Mouse (Mus musculus) CD4-positive naive resting alpha-beta T cell, adult 57 days (primary cell): Measurements from ENCODE around the gene Rps25. TPM values are rescaled to one million over a fixed set of nuclear protein-coding genes. Genes with fewer than 3 reads are reported as not detected.

Source experiments
- total RNA-seq: library from RNA; stranded (reverse); gene quantifications from one replicate; pipeline ENCODE4 v1.2.4, GENCODE M21; 2023

Gene Rps25
- 2,873 TPM for total RNA-seq

DNA sequence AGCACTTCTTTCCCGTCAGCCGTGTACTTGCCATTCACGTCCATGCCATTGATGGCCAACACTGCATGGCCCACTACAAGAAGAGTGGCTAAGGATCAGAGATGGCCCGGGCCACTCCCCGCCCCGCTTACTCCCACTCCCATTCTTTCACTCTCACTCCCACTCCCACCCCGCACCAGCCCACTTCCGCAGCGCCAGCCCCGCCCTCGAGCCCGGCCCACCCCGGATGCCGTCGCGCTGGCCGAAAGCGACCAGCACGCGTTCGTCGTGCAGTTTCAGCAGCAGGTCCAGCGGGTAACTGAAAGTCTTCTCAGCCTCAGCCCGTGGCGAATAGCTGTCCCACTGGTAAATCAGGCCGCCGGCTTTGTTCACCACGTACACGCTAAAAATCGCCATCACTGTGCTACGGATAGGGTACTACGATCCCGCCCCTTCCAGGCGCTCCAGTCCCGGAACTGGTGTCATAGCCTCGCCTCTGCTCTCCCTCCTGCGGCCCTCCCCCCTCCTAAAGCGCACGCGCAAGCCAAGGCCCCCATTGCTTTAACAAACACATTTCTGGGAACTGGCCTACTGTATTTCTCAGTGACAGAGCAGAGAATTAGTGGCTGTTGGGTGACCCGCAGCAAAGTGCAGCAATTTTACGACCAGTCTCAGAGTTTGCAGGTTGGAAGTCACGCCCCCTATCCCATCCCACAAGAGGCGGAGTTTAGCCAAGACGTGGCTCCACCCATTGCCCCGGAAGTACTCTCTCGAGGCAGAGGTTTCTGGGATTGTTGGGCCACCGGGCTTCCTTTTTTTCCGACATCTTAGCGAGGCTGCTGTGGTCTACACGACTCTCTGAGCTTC, at the start of gene Rps25, which contains the start of gene Trappc4:
TSS of gene Rps25 (plus strand) at position 234 of the 846 bp plus-strand sequence.
TSS of gene Trappc4 (minus strand) at position 695 of the 846 bp plus-strand sequence.

DNA sequence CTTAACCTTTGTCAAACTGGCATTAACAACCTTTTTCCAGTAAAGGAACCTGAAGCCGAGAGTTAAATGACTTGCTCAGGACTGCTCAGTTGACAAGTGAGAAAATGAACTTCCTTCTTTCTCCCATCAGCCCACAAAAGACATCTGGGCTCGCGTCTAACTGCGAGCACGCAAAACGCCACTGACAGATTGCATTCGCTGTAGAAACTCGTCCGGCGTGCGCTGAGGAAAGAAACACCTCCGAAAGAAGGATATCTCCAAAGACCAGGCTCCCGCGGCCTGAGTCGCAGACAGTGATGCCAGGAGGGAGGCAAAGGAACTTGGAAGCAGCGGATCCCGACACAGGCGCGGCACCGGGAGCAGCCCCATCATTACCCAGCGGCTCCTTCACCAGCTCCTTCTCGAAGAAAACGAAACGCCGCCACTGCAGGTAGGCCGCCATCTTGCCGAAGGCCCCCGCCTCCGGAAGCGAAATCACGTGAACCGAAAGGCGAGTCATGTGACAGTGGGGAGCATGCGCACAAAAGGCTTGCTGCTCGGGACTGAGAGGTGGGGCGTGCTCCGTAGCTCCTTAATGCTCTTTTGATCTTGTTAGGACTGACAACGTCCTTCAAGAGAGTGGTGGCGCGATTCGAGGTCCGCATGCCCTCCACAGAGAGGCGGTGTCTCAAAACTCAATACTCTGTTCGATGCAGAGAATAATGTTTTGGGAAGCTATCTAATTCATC, 45.6 kb upstream of the Rps25 start, which contains the start of gene Vps11:
TSS of gene Vps11 (minus strand) at position 481 of the 728 bp plus-strand sequence.

DNA sequence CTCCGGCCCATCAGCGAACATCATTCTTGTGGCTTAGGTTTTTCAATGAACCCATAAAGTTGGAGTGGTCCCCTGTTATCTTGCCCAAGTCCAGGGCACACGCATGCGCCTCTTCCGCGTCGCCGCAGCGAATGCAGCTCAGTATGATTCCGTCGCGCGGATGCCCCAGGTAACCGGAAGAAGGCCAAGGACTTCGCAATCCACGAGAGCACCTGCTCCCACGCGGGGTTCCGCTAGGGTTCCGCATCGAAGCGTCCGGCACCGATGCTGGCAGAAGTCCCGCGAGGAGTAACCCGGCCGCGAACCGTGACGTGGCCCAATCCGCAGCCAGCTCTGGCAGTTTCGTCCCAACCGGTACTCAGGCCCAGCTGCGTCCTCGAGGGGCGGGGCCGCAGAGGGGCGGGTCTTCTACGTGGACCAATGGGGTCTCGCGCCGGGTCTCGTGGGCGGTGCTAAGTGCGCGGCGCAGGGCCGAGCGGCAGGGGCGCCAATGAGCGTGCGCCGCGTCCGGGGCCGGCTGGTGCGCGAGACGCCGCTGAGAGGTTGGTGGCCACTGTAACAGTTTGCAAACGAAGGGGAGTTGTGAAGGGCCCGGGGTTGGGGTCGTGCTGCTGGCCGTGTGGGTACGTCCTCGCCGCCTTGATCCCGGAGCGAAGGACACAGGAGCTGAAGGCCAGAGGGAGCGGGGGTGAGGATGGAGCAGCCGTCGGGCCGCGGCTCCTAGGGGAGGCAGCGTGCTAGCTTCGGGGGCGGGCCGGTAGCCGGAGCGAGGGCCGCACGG, 27.7 kb upstream of the Rps25 start, which contains the start of gene Hyou1:
TSS of gene Hyou1 (plus strand) at position 437 of the 781 bp plus-strand sequence.

DNA sequence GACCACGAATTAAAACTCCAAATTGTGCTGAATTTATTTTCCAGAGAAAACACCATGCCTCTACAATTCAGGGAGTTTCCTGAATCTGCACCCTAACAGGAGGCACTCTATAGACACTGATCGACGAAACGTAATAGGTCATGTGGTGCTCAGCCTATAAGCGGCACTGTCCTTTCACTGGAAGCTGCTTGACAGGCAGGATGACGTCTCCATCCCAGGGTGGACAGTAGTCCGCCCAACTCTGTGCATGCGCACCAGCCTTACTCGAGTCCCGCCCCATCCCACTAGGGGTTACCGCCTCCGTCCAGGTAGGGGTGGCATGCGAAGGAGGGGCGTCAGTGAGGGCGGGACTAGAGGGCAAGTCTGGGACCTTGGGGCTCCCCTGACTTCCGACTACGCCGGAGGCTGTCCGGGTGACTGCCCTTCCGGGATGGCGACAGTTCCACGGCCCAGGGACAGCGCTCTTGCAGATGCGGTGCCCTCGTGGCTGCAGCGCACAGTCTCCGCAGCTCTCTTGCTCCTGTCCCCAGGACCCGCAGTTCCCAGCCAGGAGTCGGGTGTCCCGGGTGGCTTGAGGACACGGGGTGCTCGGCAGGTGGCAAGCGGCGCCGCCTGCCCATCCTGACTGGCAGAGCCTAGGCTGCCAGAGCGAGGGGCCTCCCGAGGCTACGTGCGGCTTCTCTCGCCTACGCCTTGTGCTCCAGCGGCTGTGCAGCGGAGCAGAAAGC, 10.1 kb upstream of the Rps25 start, which contains the start of gene Slc37a4:
TSS of gene Slc37a4 (plus strand) at position 169 of the 728 bp plus-strand sequence.

DNA sequence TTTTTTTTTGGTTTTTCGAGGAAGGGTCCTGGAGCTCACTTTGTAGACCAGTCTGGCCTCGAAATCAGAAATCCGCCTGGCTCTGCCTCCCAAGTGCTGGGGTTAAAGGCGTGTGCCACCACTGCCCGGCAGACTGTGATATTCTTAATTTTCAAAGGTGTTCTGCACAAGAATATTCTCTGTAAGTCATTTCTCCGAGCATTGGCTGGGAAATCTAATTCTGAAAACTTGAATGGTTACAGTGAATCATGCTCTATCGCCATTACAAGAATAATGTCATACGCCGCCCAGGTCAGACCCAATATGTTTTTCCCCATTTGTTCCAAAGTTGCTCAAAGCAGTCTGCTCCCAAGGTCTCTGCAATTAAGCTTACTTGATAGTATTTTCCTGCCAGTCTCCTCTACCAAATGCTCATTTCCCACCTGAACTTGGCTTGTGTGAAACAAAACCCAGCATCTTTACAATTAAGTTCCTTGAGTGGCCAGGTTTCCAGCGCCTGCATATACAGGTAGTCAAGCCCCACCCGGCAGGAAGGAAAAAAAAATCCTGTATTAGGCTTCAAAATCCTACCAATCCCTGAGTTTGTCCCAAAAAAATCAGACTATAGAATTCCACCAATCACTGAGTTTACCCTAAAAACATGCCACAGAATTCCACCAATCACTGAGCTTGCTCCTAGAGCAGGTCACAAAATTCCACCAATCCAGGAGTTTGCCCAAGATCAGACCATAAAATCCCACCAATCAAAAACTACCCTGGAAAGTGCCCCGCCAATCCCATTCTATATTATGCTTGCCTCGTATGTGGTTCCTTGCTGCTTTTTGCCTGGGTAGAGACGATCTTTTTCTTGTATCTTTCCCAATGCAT, 11.8 kb downstream of the Rps25 start, which contains the start of gene Ccdc84:
TSS of gene Ccdc84 (minus strand) at position 51 of the 867 bp plus-strand sequence.

DNA sequence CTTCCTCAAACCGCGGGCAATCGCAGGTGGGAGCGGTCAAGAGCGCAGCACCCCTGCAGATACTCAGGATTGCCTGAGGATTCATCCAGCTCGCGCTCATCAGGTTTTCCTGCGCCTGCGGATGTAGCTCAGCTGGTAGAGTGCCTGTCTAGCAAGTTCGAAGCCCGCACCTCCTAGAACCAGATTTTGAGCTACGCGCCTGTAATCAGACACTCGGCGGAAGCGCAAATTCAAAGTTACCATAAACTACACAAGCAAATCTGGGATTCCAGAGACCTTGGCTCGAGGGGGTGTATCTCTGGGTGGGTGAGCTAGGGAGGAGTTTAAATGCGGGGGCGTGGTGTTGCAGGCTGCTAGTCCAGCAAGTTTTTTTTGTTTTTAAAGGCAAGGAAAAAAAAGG, 34.0 kb downstream of the Rps25 start, which contains the start of gene Foxr1:
TSS of gene Foxr1 (minus strand) at position 176 of the 400 bp plus-strand sequence.

DNA sequence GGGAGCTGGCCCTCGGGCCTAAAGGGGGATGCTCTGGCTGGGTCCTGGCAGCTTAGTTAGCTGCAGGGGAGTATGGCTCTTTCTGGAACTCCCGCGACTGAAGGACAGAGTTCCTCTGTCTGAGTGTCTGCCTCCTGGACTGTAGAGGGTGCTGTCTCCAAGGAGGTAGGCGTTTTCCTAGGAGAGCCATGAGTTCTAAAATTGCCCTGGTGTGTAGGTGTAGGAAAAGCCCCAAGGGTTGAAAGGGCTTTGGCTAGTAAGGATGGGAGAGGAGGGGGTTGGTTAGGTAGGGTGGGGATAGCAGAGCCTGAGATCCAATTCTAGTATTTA, 47.9 kb downstream of the Rps25 start, which contains the start of gene Upk2:
TSS of gene Upk2 (minus strand) at position 86 of the 330 bp plus-strand sequence.

Other genes with a start within 250 kb of the Rps25 start
- 176 TPM for gene Cbl, start 173.1 kb upstream of the Rps25 start, total RNA-seq
- gene Ccdc153, start 166.5 kb upstream of the Rps25 start, total RNA-seq = not detected
- not detected for gene Pdzd3, start 155.7 kb upstream of the Rps25 start, total RNA-seq
- gene Nlrx1, start 138.5 kb upstream of the Rps25 start, total RNA-seq = 5.8 TPM
- 0.53 TPM for gene Abcg4, start 118.5 kb upstream of the Rps25 start, total RNA-seq
- gene Hinfp, start 101.5 kb upstream of the Rps25 start, total RNA-seq = 44.8 TPM
- gene C2cd2l, start 86.9 kb upstream of the Rps25 start, total RNA-seq = 25.9 TPM
- gene Dpagt1, start 81.1 kb upstream of the Rps25 start, total RNA-seq = 7.2 TPM
- 44.3 TPM for gene H2afx, start 72.4 kb upstream of the Rps25 start, total RNA-seq
- 11.2 TPM for gene Hmbs, start 62.9 kb upstream of the Rps25 start, total RNA-seq
- gene Vps11, start 45.5 kb upstream of the Rps25 start, total RNA-seq = 56.4 TPM
- 64.4 TPM for gene Hyou1, start 27.6 kb upstream of the Rps25 start, total RNA-seq
- gene Slc37a4, start 10.3 kb upstream of the Rps25 start, total RNA-seq = 16.9 TPM
- gene Trappc4, start 461 bp downstream of the Rps25 start, total RNA-seq = 41.6 TPM
- 44.1 TPM for gene Ccdc84, start 11.4 kb downstream of the Rps25 start, total RNA-seq
- not detected for gene Foxr1, start 34.0 kb downstream of the Rps25 start, total RNA-seq
- gene Upk2, start 47.8 kb downstream of the Rps25 start, total RNA-seq = not detected
- 176 TPM for gene Bcl9l, start 75.7 kb downstream of the Rps25 start, total RNA-seq
- gene Cxcr5, start 154.7 kb downstream of the Rps25 start, total RNA-seq = 15.1 TPM
- gene Ddx6, start 197.8 kb downstream of the Rps25 start, total RNA-seq = 223 TPM